Mouse (Mus musculus): ENCODE data around the gene Ppil6. TPM values are rescaled to one million over a fixed set of nuclear protein-coding genes. Genes with fewer than 3 reads are reported as not detected.

Gene Ppil6
- total RNA-seq, 2 experiments from 2014 or later: 4.4 to 5.7 TPM

DNA sequence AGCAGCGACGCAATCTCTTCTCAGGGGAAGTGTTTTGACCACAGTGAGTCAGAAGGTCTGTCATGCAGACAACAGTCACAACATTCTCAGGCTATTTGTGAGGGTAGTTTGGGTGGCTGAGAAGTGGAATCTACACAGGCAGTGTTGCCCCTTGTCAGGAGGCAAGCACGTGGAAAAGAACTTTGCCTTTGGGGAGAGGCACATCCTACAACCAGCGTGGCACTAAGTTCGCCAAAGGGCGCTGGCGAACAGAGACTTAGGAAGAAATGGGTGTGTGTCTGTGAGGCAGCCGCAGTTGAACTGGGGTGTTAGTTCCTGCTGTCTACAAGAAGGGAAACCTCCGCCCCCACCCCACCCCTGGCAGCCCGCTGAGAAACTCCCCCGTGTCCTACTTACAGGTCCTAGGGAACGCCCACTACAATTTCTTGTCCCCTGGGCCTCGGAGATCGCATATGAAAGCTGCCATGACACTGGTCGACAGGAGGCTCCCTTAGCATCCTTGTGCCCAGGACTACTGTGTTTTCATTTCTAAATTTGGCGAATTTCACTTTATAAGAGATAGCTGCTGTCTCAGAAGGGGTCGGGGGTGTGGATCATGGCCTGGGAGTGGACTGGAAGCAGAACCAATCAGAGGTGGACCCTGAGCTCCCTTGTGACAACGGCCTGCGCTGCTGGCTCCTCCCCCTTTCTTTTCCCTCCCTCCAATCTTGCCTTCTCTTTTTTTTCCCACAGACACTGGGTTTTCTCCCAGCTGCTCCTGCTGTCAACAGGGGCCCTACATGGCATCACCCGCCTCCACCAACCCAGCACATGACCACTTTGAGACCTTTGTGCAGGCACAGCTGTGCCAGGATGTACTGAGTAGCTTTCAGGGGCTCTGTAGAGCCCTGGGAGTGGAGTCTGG lies 12.7 kb upstream of the Ppil6 start:
- peak; percentile 40 to 51 for DNase-seq (ENCODE audit: low spot score in 2 of 2)

DNA sequence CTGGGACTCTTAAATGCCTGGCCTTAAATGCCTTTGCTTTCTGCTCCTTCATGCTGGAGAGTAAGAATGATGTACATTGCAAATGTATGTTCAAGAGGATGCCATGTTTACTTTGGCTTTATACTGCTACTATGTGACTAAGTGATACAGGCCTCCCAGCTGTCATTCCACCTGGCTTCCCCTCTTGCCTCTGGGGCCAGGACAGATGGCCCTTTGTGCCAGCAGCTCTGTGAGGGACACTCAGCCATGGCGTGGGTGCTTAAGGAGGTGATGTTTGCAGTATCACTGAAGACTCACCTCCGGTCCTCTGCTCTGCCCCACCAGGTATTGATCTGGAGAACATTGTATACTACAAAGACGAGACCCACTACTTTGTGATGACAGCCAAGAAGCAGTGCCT lies 10.3 kb upstream of the Ppil6 start:
- no peak for DNase-seq (ENCODE audit: low spot score in 2 of 2)

DNA sequence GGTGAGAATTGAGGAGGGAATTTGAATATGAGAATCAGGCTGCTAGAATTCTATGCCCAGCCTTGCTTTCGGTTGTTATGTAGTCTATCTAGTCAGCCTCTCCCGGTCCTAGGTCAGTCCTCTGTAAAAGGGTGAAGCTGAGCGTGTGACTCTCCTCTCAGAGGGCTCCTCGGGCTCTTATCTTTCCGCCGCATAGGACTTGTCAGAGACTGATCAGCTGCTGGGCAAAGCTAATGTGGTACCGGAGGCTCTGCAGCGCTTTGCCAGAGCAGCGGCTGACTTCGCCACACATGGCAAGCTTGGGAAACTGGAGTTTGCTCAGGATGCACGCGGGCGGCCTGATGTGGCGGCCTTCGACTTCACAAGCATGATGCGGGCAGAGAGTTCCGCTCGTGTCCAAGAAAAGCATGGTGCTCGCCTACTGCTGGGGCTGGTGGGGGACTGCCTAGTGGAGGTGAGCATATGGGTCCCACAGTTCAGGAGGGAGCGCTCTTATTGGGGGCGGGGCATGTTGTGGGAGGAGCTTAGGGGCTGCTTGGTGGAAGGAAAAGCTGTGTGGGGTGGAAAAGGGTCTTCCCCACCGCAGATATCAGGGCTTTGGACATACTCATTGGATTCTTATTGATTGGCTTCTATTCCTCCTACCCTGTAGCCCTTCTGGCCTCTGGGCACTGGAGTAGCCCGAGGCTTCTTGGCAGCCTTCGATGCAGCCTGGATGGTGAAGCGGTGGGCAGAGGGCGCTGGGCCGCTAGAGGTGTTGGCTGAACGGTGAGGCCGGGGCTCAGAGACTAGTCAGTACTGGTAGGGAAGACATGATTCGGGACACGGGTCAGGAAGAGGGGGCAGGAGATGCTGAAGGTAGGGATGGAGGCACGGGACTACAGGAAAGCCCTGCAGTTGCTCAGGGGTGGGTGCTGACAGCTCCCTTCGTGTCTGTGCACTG lies 9.0 kb upstream of the Ppil6 start:
- no peak for DNase-seq (ENCODE audit: low spot score in 2 of 2)

DNA sequence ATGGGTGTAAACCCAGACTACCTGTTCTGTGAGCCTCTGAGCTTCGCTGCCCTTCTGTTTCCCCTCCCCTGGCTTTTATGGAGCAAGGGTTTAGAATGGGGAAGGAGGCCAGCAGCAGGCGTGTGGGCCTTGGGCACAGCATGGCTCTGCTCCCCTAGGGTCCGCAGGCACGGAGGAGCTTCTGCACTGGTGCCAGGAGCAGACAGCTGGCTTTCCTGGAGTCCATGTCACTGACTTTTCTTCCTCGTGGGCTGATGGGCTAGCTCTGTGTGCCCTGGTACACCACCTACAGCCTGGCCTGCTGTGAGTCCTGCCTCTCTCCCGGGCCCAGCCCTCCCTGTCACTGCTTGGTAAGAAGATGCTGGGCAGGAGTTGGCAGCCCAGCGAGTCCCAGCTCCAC lies 7.8 kb upstream of the Ppil6 start:
- no peak for DNase-seq (ENCODE audit: low spot score in 2 of 2)

DNA sequence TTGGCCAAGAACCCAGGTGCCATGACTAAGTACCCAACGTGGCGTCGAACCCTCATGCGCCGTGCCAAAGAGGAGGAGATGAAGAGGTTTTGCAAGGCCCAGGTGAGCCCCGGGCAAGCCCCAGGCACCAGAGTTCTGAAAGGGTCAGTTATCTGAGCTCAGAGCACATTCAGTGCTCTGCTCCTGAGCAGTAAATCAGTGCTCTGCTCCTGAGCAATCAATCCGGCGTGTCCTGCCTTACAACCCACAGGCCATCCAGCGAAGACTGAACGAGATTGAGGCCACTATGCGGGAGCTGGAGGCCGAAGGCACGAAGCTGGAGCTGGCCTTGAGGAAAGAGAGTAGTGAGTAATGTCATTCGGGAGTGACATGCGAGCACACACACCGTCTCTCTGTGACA lies 4.5 kb upstream of the Ppil6 start:
- DNase-seq (ENCODE audit: low spot score in 2 of 2): no peak

DNA sequence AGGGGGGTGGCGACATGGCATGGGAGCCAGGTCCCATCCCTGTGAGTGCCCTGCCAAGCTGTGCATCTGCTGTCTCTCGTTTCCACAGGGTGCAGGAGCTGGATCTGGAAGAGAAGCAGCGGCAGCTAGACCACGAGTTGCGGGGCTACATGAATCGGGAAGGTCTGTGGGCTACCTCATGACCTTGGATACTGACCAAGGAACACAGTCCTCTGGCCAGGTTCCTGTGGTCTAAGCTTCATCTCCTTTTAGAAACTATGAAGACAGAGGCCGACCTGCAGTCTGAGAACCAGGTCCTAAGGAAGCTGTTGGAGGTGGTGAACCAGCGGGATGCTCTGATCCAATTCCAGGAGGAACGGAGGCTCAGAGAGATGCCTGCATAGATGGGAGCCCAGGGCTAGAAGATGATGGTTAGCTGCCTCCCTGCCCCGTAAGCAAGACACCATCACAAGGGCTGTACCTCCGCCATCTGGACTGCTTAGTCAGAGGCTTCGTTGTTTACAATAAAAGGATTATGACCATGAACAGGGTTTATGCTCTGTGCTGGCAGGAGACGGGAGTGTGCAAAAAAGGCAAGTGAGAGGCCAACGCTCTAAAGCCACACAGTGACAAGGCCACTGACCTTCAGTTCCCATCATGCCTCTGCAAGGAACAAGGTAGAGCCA lies 3.6 kb upstream of the Ppil6 start:
- DNase-seq (ENCODE audit: low spot score in 2 of 2): no peak

DNA sequence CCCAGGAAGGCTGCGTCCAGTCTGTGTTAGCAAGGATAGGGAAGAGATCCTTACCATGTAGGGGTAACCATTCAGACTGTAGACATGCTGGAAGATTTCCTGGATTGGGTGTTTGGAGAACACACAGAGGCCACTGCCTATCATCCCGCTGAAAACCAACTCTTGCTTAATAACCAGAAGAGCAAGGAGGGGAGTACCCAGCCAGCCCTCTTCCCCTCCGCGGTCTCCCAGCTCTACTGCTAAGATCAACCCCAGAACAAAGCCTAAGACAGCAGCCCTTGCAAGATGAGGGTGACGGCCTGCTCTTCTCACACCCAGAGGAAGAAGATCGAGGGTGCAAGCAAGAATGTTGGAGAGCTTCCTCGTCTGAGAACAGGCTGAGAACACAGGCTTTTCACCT lies 1.4 kb upstream of the Ppil6 start:
- DNase-seq (ENCODE audit: low spot score in 2 of 2): no peak

DNA sequence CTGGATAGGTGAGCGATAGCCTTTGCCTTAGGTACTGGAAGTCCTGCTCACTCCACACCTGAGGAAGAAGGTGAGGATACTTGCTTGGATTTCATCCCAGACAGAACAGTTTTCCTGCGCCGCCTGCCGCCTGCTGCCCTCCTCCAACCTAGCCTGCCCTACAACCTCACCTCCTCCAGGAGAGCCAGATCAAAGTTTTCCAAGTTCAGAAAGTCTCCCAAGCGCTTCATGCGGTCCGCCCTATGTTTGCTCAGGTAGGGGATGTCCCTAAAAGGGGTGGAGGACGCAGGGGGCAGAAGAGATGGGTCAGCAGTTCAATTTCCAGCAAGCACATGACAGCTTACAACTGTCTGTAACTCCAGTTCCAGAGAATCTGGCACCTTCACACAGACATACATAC lies 945 bp upstream of the Ppil6 start:
- DNase-seq (ENCODE audit: low spot score in 2 of 2): no peak

DNA sequence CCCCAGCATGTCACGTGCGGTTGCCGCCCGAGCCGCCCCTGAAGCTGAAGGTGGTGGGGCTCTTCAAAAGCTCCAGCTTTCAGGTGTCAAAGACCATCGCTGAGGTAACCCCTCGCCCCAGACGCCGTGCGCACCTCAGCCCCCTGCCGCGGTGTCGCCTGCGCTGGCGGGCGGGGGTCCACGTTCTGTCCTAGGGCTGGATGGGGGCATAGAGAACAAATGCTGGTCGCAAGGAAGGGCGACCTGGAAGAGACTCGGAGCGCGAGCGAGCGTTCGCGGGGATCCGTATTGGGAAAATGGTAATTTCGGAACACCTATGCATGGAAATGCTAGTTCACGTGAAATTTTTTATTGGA lies 257 bp downstream of the Ppil6 start:
- DNase-seq (ENCODE audit: low spot score in 2 of 2): no peak

DNA sequence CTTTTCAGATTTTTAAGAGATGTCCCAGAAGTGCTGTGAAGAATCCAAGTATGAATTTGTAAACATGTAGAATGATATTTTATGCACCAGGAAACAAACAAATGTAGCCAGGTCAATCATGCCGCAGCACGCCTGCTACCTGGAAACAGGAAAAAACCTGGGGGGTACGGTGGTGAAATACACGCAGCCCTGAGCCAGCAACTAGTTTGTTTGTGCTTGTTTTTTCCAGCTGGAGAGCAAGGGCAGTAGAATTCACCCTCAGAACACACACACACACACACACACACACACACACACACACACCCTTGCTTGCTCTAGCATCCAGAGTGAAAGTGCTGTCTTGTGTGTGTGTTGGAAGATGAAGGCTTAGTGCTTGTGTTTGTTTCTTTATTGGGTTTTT lies 872 bp downstream of the Ppil6 start:
- no peak for DNase-seq (ENCODE audit: low spot score in 2 of 2)

DNA sequence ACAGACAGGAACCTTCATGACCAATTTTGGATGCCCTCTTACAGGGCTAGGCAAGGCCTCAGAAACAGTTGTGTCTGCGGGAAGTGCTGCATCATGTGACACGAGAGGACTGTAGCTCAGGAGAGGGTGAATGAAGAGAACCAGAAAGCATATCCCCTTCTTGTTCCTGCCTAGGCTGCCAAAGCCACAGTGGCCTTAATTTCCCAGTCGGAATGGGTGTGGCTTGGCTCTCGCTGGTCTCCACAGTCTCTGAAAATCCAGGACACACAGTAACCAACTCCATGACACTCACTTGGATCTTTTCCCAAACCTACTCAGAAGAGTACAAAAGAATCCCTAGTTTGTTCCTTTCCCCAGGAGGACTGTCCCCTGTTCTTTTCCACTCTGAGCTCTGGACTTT lies 10.7 kb downstream of the Ppil6 start:
- no peak for DNase-seq (ENCODE audit: low spot score in 2 of 2)

DNA sequence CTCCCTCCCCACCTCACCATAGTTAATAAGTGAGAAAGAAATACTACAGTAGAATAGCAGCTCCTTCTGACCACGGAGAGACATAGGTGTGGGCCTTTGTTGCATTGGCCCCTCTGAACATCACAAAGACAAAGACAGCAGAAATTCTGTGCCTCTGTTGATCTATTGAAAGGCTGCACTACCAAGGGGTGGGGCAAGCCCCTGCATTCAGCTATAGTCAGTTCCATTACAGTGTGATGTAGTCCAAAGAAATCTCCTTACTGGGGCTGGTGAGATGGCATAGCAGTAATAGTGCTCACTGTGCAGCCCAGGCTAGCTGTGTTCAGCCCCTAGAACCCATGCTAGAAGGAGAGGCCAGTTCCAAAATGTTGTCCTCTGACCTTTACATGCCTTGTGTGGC lies 14.8 kb downstream of the Ppil6 start:
- DNase-seq (ENCODE audit: low spot score in 2 of 2): no peak

DNA sequence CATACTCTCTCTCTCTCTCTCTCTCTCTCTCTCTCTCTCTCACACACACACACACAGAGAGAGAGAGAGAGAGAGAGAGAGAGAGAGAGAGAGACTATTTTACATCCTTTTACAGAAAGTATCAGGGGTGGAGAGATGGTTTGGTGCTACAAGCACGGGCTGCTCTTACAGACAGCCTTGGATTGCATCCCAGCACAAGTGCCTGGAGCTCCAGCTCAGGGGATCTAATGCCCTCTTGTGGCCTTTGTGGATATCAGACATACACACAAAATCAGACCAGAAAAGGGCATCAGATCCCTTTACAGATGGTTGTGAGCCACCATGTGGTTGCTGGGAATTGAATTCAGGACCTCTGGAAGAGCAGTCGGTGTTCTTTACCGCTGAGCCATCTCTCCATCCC lies 15.2 kb downstream of the Ppil6 start:
- peak; percentile 53 to 65 for DNase-seq (ENCODE audit: low spot score in 2 of 2)

DNA sequence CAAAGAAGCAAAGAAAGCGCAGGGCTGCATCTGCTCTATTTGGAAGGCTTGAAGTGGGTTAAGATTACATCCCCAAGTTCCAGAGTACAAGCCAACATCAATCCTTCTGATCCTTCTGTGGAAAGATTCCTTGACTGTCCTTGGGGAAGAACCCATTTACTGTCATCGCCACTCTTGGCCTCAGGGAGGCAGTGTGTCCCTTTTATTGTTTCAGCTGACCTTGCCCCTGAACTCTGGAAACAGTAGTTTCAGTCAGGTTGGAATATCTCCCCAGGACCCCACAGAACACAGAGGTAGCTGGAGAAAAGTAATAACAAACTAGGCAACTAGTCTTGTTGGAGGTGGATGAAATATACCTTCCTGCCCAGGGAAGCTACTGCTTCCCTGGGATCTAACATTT lies 18.9 kb downstream of the Ppil6 start:
- DNase-seq (ENCODE audit: low spot score in 2 of 2): no peak

DNA sequence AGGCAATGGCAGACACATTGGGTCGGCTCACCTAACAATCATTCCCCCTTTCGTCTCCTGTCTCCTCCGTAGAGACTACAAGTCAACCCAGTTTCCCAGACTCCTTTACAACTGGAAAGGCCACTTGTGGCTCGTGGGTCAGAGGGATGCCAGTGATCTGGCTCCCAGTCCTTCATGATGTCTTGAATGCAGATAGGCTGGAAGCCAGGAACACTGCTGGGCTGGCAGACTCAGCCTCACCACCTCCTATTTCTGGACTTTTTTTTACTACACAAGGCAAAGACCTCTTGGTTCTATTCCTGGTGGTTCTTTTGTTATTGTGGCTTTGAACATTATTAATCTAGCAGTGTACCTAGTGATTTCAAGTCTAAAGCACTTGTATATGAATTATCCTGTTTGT lies 24.1 kb downstream of the Ppil6 start:
- DNase-seq (ENCODE audit: low spot score in 2 of 2): no peak

DNA sequence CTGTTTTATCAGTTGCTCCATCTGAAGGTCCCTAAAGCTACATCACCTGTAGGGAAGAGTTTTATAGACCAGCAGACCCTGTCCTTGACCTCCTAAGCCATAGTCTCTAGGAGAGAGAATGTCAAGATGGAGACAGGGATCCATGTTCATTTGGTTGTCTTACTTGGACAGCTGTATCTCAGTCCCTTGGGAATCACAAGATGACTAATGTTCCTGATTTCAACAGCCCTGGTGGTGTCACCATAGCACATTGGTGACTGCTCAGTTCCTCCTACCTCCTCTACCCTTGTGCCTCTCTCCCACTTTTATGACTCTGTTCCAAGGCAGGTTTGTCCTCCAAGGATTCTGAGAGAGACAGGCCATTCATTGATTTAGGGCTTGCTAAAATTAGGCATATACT lies 24.7 kb downstream of the Ppil6 start:
- no peak for DNase-seq (ENCODE audit: low spot score in 2 of 2)

DNA sequence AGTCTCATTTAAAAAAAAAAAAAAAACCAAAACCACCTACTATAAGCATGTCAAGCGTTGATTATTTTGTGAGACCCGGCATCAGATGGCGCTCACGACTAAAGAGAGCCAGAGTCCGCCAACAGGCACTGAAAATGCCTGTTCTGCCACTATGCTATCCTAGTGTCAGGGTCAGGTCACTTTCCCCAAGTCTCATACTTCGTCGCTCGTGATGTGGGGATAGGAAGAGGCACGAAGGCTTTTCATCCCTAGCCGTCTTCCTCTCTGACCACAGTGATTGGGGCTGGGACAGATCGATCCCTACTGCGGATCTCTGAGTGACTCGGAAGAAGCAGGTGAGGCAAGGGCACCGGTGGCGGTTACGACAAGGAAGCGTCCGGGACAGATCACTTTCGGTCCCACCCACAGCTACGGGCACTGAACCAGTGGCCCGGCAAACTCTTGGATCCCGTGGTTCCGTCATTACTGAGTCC lies 28.3 kb downstream of the Ppil6 start:
- DNase-seq (ENCODE audit: low spot score in 2 of 2): peak; percentile 35 to 42

DNA sequence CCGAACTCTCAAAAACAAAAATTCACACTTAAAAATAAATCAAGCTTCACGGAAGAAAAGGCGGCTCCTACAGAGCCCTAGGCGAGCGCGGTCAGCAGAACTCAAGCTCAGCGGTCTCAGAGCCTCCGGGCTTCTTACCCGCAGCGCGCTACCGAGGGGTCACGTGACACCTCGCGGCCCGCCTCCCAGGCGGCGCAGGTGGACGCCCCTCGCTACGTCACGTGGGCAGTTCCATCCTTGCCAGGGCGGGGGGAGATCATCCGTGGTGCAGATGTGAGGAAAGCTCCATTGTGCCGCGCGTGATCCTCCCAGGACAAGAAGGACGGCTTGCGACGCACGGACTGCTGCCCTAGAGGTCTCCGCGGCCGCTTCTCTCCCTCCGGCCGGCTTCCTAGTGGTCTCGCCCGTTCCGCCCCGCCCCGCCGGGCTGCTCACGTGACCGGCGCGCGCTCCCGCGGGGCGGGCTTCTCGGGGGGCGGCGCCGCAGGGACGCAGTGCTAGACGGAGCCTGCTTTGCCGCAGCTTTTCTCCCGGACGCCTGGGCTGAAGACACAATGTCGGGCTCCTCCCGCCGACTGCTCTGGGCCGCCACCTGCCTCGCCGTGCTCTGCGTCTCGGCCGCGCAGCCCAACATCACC lies 28.9 kb downstream of the Ppil6 start, which contains the start of gene Cd164:
TSS of gene Cd164 (plus strand) at position 434 of the 638 bp plus-strand sequence.
- DNase-seq (ENCODE audit: low spot score in 2 of 2): peak; percentile 86 to 88

DNA sequence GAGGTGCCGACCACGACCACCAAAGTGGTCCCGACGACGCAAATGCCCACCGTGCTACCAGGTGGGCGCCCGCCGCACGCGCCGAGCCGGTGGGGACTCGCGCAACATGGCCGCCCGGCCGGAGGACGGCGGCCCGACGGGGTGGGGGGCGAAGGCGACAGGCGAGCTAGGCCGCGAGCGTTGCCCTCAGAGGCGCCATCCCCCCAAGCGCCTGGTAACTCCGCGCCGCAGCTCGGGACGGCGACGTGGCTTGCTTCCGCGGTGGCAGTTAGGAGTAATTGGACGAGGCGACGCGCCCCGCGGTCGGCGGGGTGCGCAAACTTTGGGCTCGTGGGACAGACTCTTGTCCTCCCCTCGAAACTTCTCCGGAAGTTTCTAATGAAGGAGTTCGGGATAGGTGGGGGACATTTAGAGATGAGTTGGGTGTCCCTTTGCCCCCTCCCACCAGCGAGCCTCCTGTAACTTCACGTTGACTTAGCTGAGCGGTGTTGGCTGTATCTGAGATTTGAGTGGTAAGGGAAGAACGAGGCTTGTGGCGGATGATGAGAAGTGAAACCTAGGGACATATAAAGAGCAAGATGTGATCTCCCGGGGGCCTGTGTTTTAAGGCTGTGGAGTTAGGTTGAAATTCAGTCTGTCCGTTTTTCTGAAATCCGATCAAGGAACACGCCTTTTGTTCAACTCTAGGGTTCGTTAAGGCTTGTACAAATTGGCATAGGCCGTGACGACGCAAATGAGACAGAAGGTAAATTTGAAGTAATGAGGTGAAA lies 29.6 kb downstream of the Ppil6 start:
- DNase-seq (ENCODE audit: low spot score in 2 of 2): peak; percentile 20 to 48

DNA sequence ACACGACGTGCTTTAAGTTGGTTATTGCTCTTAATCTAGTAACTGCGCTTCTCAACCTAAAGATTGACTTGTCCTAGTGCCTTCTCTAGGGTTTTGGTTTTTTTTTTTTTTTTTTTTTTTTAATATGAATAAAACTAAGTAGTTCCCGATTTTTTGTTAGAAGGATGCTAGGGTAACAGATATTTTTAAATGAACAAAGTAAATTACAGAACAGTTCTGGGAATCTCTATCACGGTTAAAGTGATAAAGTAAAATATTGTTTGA lies 30.1 kb downstream of the Ppil6 start:
- no peak for DNase-seq (ENCODE audit: low spot score in 2 of 2)

DNA sequence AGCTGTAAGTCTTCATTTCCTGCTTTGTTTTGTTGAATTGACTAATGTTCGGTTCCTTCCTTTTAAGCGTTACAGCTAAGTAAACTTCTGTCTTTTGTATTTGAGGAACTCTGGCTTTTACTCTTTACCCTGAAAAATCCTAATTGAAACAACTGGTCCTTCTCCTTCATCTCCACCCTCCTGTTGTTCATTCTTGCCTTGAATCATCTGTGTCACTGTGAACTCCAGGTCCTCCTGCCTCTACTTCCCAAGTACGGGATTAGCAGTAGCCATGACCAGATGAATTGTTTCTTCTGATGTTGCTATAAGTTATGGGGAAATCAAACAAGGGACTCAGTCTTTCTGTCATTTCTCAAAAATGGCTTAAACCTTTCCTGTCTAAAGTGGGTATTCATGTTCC lies 33.1 kb downstream of the Ppil6 start:
- DNase-seq (ENCODE audit: low spot score in 2 of 2): no peak
